Mouse (Mus musculus): ENCODE results near the gene Wt1.

Gene Wt1

GRCm38 (mm10) chr2:105126279-105126678 is at the start of gene Wt1:
TSS of gene Wt1 (plus strand) at chr2:105126529.
- no peak for DNase-seq (ENCODE audit: low spot score in 2 of 2)

GRCm38 (mm10) chr2:105077151-105077550 is 49.2 kb upstream of the Wt1 start:
- DNase-seq (ENCODE audit: low spot score in 2 of 2): no peak

- no peak for DNase-seq (ENCODE audit: low spot score in 2 of 2)
Observed at GRCm38 (mm10) chr2:105082256-105082790, 44.0 kb upstream of the Wt1 start.

- DNase-seq (ENCODE audit: low spot score in 2 of 2): no peak
Observed at GRCm38 (mm10) chr2:105084035-105084434, 42.3 kb upstream of the Wt1 start.

- DNase-seq (ENCODE audit: low spot score in 2 of 2): no peak
Observed at GRCm38 (mm10) chr2:105086081-105086480, 40.2 kb upstream of the Wt1 start.

- no peak for DNase-seq (ENCODE audit: low spot score in 2 of 2)
Observed at GRCm38 (mm10) chr2:105088005-105088404, 38.3 kb upstream of the Wt1 start.

- no peak for DNase-seq (ENCODE audit: low spot score in 2 of 2)
Observed at GRCm38 (mm10) chr2:105089083-105089482, 37.2 kb upstream of the Wt1 start.

- no peak for DNase-seq (ENCODE audit: low spot score in 2 of 2)
Observed at GRCm38 (mm10) chr2:105089581-105090508, 36.5 kb upstream of the Wt1 start.

- DNase-seq (ENCODE audit: low spot score in 2 of 2): no peak
Observed at GRCm38 (mm10) chr2:105090991-105091390, 35.3 kb upstream of the Wt1 start.

- DNase-seq (ENCODE audit: low spot score in 2 of 2): no peak
Observed at GRCm38 (mm10) chr2:105091718-105092117, 34.6 kb upstream of the Wt1 start, which contains the start of gene Gm11060. TSS of gene Gm11060 (plus strand) at chr2:105092018.

GRCm38 (mm10) chr2:105097294-105097953 is 28.9 kb upstream of the Wt1 start:
- no peak for DNase-seq (ENCODE audit: low spot score in 2 of 2)

- no peak for DNase-seq (ENCODE audit: low spot score in 2 of 2)
Observed at GRCm38 (mm10) chr2:105099410-105099809, 26.9 kb upstream of the Wt1 start.

GRCm38 (mm10) chr2:105100541-105100940 is 25.8 kb upstream of the Wt1 start:
- no peak for DNase-seq (ENCODE audit: low spot score in 2 of 2)

GRCm38 (mm10) chr2:105108703-105109158 is 17.6 kb upstream of the Wt1 start:
- no peak for DNase-seq (ENCODE audit: low spot score in 2 of 2)

- no peak for DNase-seq (ENCODE audit: low spot score in 2 of 2)
Observed at GRCm38 (mm10) chr2:105114074-105114473, 12.3 kb upstream of the Wt1 start.

- DNase-seq (ENCODE audit: low spot score in 2 of 2): no peak
Observed at GRCm38 (mm10) chr2:105117669-105118068, 8.7 kb upstream of the Wt1 start.

GRCm38 (mm10) chr2:105122216-105122615 is 4.1 kb upstream of the Wt1 start:
- no peak for DNase-seq (ENCODE audit: low spot score in 2 of 2)

- DNase-seq (ENCODE audit: low spot score in 2 of 2): no peak
Observed at GRCm38 (mm10) chr2:105122886-105123285, 3.4 kb upstream of the Wt1 start.

- DNase-seq (ENCODE audit: low spot score in 2 of 2): no peak
Observed at GRCm38 (mm10) chr2:105123431-105123830, 2.9 kb upstream of the Wt1 start.

GRCm38 (mm10) chr2:105123881-105124280 is 2.4 kb upstream of the Wt1 start:
- DNase-seq (ENCODE audit: low spot score in 2 of 2): no peak

- no peak for DNase-seq (ENCODE audit: low spot score in 2 of 2)
Observed at GRCm38 (mm10) chr2:105124391-105124790, 1.9 kb upstream of the Wt1 start.

GRCm38 (mm10) chr2:105125205-105125604 is 1.1 kb upstream of the Wt1 start:
- DNase-seq (ENCODE audit: low spot score in 2 of 2): no peak

- no peak for DNase-seq (ENCODE audit: low spot score in 2 of 2)
Observed at GRCm38 (mm10) chr2:105125641-105126040, 688 bp upstream of the Wt1 start.
